Comparison of ENCODE assay signal across 10 mouse cellular contexts in the genomic region with DNA sequence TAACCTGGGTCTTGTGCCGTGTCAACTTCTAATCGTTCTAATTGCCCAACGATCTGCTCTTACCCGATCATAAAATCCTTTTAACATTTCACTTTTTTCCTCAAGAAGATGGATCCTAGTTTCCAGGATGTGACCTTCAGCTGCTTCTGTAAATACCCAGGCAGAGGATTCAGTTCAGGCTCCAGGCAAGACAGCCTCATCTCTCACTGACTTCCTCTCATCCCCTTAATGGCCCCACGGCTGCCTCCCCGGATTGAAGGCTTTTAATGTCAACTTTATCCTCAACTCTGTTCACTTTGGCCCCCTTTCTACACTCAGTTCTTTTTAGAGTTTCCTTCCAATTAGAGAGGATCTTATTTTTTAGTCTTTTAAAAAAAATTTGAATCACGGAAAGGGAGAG.
A peak's percentile ranks its signal among the peaks of the same experiment; 100 is the strongest.
DNase-seq lines count a peak whose midpoint lies in the region; ATAC-seq lines count a peak whose summit lies in the region.
"Had no signal": no experiment of that assay in that cellular context is flagged by ENCODE, and none has a peak within 500 bp of the region (broad histone marks: within the 10 kb centered on the region; RNA-seq: fewer than 3 reads in every experiment).

No protein-coding gene starts in this region.

- H3K36me3 ChIP-seq in midbrain, embryonic 14.5 days (ENCODE audit: control insufficient read depth, insufficient read depth, low read length), result no peaks in the 10 kb centered on the region

- H3K4me2 ChIP-seq in midbrain, embryonic 14.5 days (ENCODE audit: low read length), result peak overlapping the region; percentile 54; the same call in 1 of the 2 replicates

- WGBS in midbrain, embryonic 14.5 days, result 65% methylated on average over 7 of the region's 7 CpGs

- no peaks in the 10 kb centered on the region; the same call in 1 of the 2 replicates for H3K9me3 ChIP-seq in midbrain, embryonic 14.5 days (ENCODE audit: control insufficient read depth, low read length)

- H3K4me3 ChIP-seq in midbrain, embryonic 14.5 days (replicated peaks; ENCODE audit: low read depth, low read length), result no peak overlapping the region

- no peak overlapping the region for H3K9ac ChIP-seq in midbrain, embryonic 14.5 days (replicated peaks; ENCODE audit: low read length)

- H3K27me3 ChIP-seq in midbrain, embryonic 14.5 days (ENCODE audit: control insufficient read depth, insufficient read depth, low read length), result no peaks in the 10 kb centered on the region

- peaks cover 16% of the 10 kb centered on the region for H3K4me1 ChIP-seq in midbrain, embryonic 14.5 days (ENCODE audit: control insufficient read depth, insufficient read depth, low read length)

- peak overlapping the region; percentile 73 for H3K27ac ChIP-seq in midbrain, embryonic 14.5 days (replicated peaks; ENCODE audit: low read depth, low read length)

- peak; percentile 52; the same call in 1 of the 2 replicates for ATAC-seq in frontal cortex, adult (ENCODE audit: low TSS enrichment)
- no peak for ATAC-seq in midbrain, embryonic 14.5 days (ENCODE audit: low FRiP score, low TSS enrichment)

- no peak for DNase-seq in frontal cortex, postnatal 36 days (ENCODE audit: low spot score in 2 of 2)
- peak; percentile 5 for DNase-seq in kidney, postnatal 10 days
- DNase-seq in kidney, adult 8-10 months, result no peak
- peak; percentile 22 for DNase-seq in embryo, embryonic 10 days (ENCODE audit: low spot score)
- DNase-seq in midbrain, embryonic 14.5 days, result peak; percentile 37
- DNase-seq in urinary bladder, postnatal 4 days (ENCODE audit: low spot score in 2 of 2), result no peak
- DNase-seq in ovary, postnatal 36 days (ENCODE audit: low spot score), result no peak
- DNase-seq: cerebellum, adult 2 months; thymus, adult 18-20 months had no signal

Comparison
In these comparisons a context has a peak if more than half of its experiments do, and no peak if none do; other contexts are left out.
1. DNase-seq: peak in kidney, postnatal 10 days (single experiment), embryo, embryonic 10 days (single experiment) and midbrain, embryonic 14.5 days (single experiment); none in frontal cortex, postnatal 36 days (0 of 2), kidney, adult 8-10 months (0 of 2), urinary bladder, postnatal 4 days (0 of 2) and ovary, postnatal 36 days (single experiment).